Mouse (Mus musculus) forebrain, postnatal 0 days (tissue): ENCODE measurements around the gene Hoxd12. TPM values are rescaled to one million over a fixed set of nuclear protein-coding genes. Genes with fewer than 3 reads are reported as not detected.

Experiments
- ATAC-seq: fragments of 200-750 bp; cut with Nextera tagmentation; 2 replicates; pipeline ENCODE4 v1.8.0; 2017; ENCODE audit warnings: mild to moderate bottlenecking, moderate library complexity
- DNase-seq: peaks from one replicate; pipeline ENCODE4 v3.0.0-alpha.2; 2015
- H3K27ac ChIP-seq: fragments of 300-500 bp; sonication (generic); 2 replicates; pipeline ENCODE4 v1.5.1; 2014; ENCODE audit warnings: low read depth, mild to moderate bottlenecking, antibody characterized with exemption, low read length, moderate library complexity, mixed read lengths
- H3K27me3 ChIP-seq: fragments of 300-500 bp; sonication (generic); 2 replicates; pipeline ENCODE4 v1.6.1; 2014; ENCODE audit warnings: mild to moderate bottlenecking, low read length, mixed read lengths; ENCODE audit not compliant: insufficient read depth
- H3K36me3 ChIP-seq: fragments of 300-500 bp; sonication (generic); 2 replicates; pipeline ENCODE4 v1.6.1; 2014; ENCODE audit warnings: mild to moderate bottlenecking, moderate library complexity; ENCODE audit not compliant: insufficient read depth
- H3K4me1 ChIP-seq: fragments of 300-500 bp; sonication (generic); 2 replicates; pipeline ENCODE4 v1.6.1; 2014; ENCODE audit warnings: antibody characterized with exemption; ENCODE audit not compliant: insufficient read depth
- H3K4me2 ChIP-seq: fragments of 300-500 bp; sonication (generic); 2 replicates; pipeline ENCODE4 v1.6.1; 2014; ENCODE audit warnings: low read depth, mild to moderate bottlenecking, moderate library complexity
- H3K4me3 ChIP-seq: fragments of 300-500 bp; sonication (generic); 2 replicates; pipeline ENCODE4 v1.5.1; 2014; ENCODE audit warnings: low read depth, low read length, mixed read lengths
- H3K9ac ChIP-seq: fragments of 300-500 bp; sonication (generic); 2 replicates; pipeline ENCODE4 v1.6.1; 2014; ENCODE audit warnings: mild to moderate bottlenecking
- H3K9me3 ChIP-seq: fragments of 300-500 bp; sonication (generic); 2 replicates; pipeline ENCODE4 v1.6.1; 2016; ENCODE audit warnings: low read length
- CTCF ChIP-seq: sonication (generic); IDR thresholded peaks from 2 replicates; pipeline ENCODE4 v1.5.1; 2016; ENCODE audit warnings: antibody characterized with exemption, control low read depth, low read depth
- WGBS: fragments of 180-500 bp; shearing (Covaris S2); extraction: QIAGEN DNeasy Blood & Tissue Kit; methylation state at CpG from one replicate; pipeline ENCODE4 v1.1.7; 2014; 5-methylcytosine and 5-hydroxymethylcytosine counted together
- polyA plus RNA-seq: library from polyadenylated mRNA; unstranded; fragments of >200 nt; fragmentation: Nextera tagmentation; extraction: Ambion mirVana; gene quantifications from 2 replicates; pipeline ENCODE4 v1.2.1, GENCODE M21; 2015
- total RNA-seq: library from RNA; depleted of rRNA; stranded (reverse); fragments of >200 nt; gene quantifications from 2 replicates; pipeline ENCODE4 v1.2.3, GENCODE M21; 2014

The Hoxd12 gene
- total and polyA plus RNA-seq, 2 experiments from 2014 or later: not detected

- Histone ChIP-seq H3K4me1 (no peaks in the 10 kb centered on the region), H3K36me3 (no peaks in the 10 kb centered on the region), H3K9ac (no peak overlapping the region), H3K27ac (no peak overlapping the region), H3K4me2 (no peak overlapping the region), H3K4me3 (no peak overlapping the region), H3K9me3 (no peaks in the 10 kb centered on the region), H3K27me3 (peaks cover 84% of the 10 kb centered on the region)
- 3% methylated on average over 17 of the region's 17 CpGs for WGBS
- no peak for ATAC-seq
- no peak for TF ChIP-seq CTCF
- DNase-seq: no peak
These were observed 24.2 kb downstream of the Hoxd12 start for GRCm38 (mm10) chr2:74699053-74699430.

GRCm38 (mm10) chr2:74699664-74700545 lies 25.1 kb downstream of the Hoxd12 start:
- WGBS: 2% methylated on average over 23 of the region's 23 CpGs
- ATAC-seq (no peak), DNase-seq (no peak)
- no peak for TF ChIP-seq CTCF
- no peaks in the 10 kb centered on the region for H3K4me1 ChIP-seq
- no peaks in the 10 kb centered on the region for H3K36me3 ChIP-seq
- H3K27me3 ChIP-seq: peaks cover 84% of the 10 kb centered on the region
- H3K4me3 ChIP-seq: no peak overlapping the region
- no peak overlapping the region for H3K9ac ChIP-seq
- no peak overlapping the region for H3K4me2 ChIP-seq
- H3K9me3 ChIP-seq: no peaks in the 10 kb centered on the region
- H3K27ac ChIP-seq: no peak overlapping the region

- Histone ChIP-seq H3K27ac (no peak overlapping the region), H3K9me3 (no peaks in the 10 kb centered on the region), H3K4me1 (no peaks in the 10 kb centered on the region), H3K36me3 (no peaks in the 10 kb centered on the region), H3K9ac (no peak overlapping the region), H3K4me2 (no peak overlapping the region), H3K27me3 (peaks cover 80% of the 10 kb centered on the region), H3K4me3 (no peak overlapping the region)
- 3% methylated on average over 22 of the region's 22 CpGs for WGBS
- ATAC-seq: no peak
- TF ChIP-seq CTCF: no peak
- no peak for DNase-seq
These were observed 25.8 kb downstream of the Hoxd12 start for GRCm38 (mm10) chr2:74700546-74701112.

- Histone ChIP-seq H3K36me3 (no peaks in the 10 kb centered on the region), H3K27ac (no peak overlapping the region), H3K4me3 (no peak overlapping the region), H3K4me2 (no peak overlapping the region), H3K27me3 (peaks cover 78% of the 10 kb centered on the region), H3K4me1 (no peaks in the 10 kb centered on the region), H3K9me3 (no peaks in the 10 kb centered on the region), H3K9ac (no peak overlapping the region)
- WGBS: 10% methylated on average over 17 of the region's 17 CpGs
- peak; percentile 94 for DNase-seq
- peak; percentile 58; the same call in 1 of the 2 replicates for ATAC-seq
- peak; percentile 91 for TF ChIP-seq CTCF
These were observed 27.4 kb downstream of the Hoxd12 start for GRCm38 (mm10) chr2:74701949-74702819.

GRCm38 (mm10) chr2:74702820-74703219 lies 28.0 kb downstream of the Hoxd12 start:
- Histone ChIP-seq H3K27ac (no peak overlapping the region), H3K4me3 (no peak overlapping the region), H3K4me2 (no peak overlapping the region), H3K9ac (no peak overlapping the region), H3K36me3 (no peaks in the 10 kb centered on the region), H3K4me1 (no peaks in the 10 kb centered on the region), H3K9me3 (no peaks in the 10 kb centered on the region), H3K27me3 (peaks cover 78% of the 10 kb centered on the region)
- no peak for DNase-seq
- ATAC-seq: no peak
- WGBS: 14% methylated on average over 6 of the region's 6 CpGs
- no peak for TF ChIP-seq CTCF

GRCm38 (mm10) chr2:74703317-74703716 lies 28.5 kb downstream of the Hoxd12 start:
- no peak overlapping the region for H3K9ac ChIP-seq
- H3K4me1 ChIP-seq: no peaks in the 10 kb centered on the region
- no peaks in the 10 kb centered on the region for H3K9me3 ChIP-seq
- no peaks in the 10 kb centered on the region for H3K36me3 ChIP-seq
- no peak for TF ChIP-seq CTCF
- no peak overlapping the region for H3K4me2 ChIP-seq
- no peak overlapping the region for H3K27ac ChIP-seq
- DNase-seq (no peak), ATAC-seq (no peak)
- H3K27me3 ChIP-seq: peaks cover 82% of the 10 kb centered on the region
- H3K4me3 ChIP-seq: no peak overlapping the region
- 3% methylated on average over 10 of the region's 10 CpGs for WGBS
